Comparison of ENCODE assay signal across 9 mouse cellular contexts in the genomic region with DNA sequence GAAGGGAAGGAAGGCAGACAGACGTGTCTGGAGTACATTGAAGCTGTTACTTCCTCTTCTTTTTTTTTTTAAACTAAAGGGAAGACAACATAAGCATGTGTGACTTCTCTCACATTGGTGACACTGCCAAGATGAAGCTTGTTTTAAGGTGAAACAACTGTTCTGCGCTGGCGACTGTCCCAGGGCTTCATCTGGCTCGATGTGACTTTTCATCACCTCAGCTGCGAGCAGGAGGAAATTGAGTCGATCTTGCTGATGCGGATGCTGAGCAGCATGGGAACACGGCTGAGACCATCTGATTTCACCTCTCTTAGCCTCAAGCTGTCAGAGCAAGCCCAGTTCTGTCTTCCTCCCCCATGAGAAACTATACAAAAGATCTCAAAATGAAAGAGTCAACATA.
DNase-seq lines count a peak whose midpoint lies in the region; ATAC-seq and TF ChIP-seq lines count a peak whose summit lies in the region.
"Had no signal": no experiment of that assay in that cellular context is flagged by ENCODE, and none has a peak within 500 bp of the region (broad histone marks: within the 10 kb centered on the region; RNA-seq: fewer than 3 reads in every experiment).

No protein-coding gene starts in this region.

- no peaks in the 10 kb centered on the region for H3K36me3 ChIP-seq in hindbrain, embryonic 16.5 days (ENCODE audit: control insufficient read depth, insufficient read depth, low read length)
- H3K36me3 ChIP-seq: midbrain, embryonic 13.5 days had no signal

- H3K4me3 ChIP-seq in lung, adult 2 months (replicated peaks; ENCODE audit: extremely low read depth, low read depth, low read length) = no peak overlapping the region
- no peak overlapping the region for H3K4me3 ChIP-seq in hindbrain, embryonic 16.5 days (ENCODE audit: low read length)
- H3K4me3 ChIP-seq: midbrain, embryonic 13.5 days had no signal

- peak; percentile 16 to 28 for DNase-seq in left cerebral cortex, postnatal 14 days (ENCODE audit: low spot score in 2 of 2)
- DNase-seq in left cerebral cortex, adult 11 months (ENCODE audit: low spot score) = no peak
- peak; percentile 74 to 81 for DNase-seq in heart, postnatal 14 days
- DNase-seq in lung, adult 2 months = peak; percentile 4
- DNase-seq in telencephalon, adult 2 months (ENCODE audit: low read depth, low spot score) = peak; percentile 38
- DNase-seq: adrenal gland, postnatal 14 days had no signal

- H3K27me3 ChIP-seq in hindbrain, embryonic 16.5 days (replicated peaks; ENCODE audit: control insufficient read depth, insufficient read depth, low read length) = no peaks in the 10 kb centered on the region
- H3K27me3 ChIP-seq: midbrain, embryonic 13.5 days had no signal

- H3K9me3 ChIP-seq in hindbrain, embryonic 16.5 days (ENCODE audit: control insufficient read depth, low read length) = no peaks in the 10 kb centered on the region
- H3K9me3 ChIP-seq: midbrain, embryonic 13.5 days had no signal

- no peak overlapping the region for H3K9ac ChIP-seq in hindbrain, embryonic 16.5 days (ENCODE audit: low read depth, low read length)
- H3K9ac ChIP-seq: midbrain, embryonic 13.5 days had no signal

- no peaks in the 10 kb centered on the region for H3K4me1 ChIP-seq in lung, adult 2 months (ENCODE audit: control insufficient read depth, insufficient read depth, low read length)
- H3K4me1 ChIP-seq in hindbrain, embryonic 16.5 days (ENCODE audit: control insufficient read depth, insufficient read depth, low read depth, low read length) = 0 out of 2 replicates have a peak, but pooled peaks cover 3% of the 10 kb centered on the region
- H3K4me1 ChIP-seq: midbrain, embryonic 13.5 days had no signal

- intact Hi-C loops in left cerebral cortex, postnatal 14 days (cut with DNase I) = no loop called here
- intact Hi-C loops in heart, postnatal 14 days (cut with DNase I) = no loop called here

- H3K27ac ChIP-seq in hindbrain, embryonic 16.5 days (ENCODE audit: low read depth, low read length) = no peak overlapping the region
- H3K27ac ChIP-seq: midbrain, embryonic 13.5 days had no signal

- TF ChIP-seq POLR2A in lung, adult 2 months (IDR thresholded peaks at IDR 0.05; ENCODE audit: borderline replicate concordance, extremely low read depth, low read depth, low read length) = no peak

- no peak for ATAC-seq in hindbrain, embryonic 16.5 days
- ATAC-seq in cerebellum, adult (ENCODE audit: insufficient number of reproducible peaks, low FRiP score, low TSS enrichment) = no peak
- ATAC-seq: midbrain, embryonic 13.5 days had no signal

- no peak for TF ChIP-seq CTCF in lung, adult 2 months (IDR thresholded peaks at IDR 0.05; ENCODE audit: insufficient read depth, low read length)

- H3K4me2 ChIP-seq in hindbrain, embryonic 16.5 days (ENCODE audit: low read length) = no peak overlapping the region
- H3K4me2 ChIP-seq: midbrain, embryonic 13.5 days had no signal

- 40% methylated on average over 8 of the region's 8 CpGs for WGBS in lung, adult 2 months
- 72% methylated on average over 8 of the region's 8 CpGs for WGBS in hindbrain, embryonic 16.5 days
